Mouse (Mus musculus) ovary, postnatal 14 days (tissue): ENCODE measurements around the gene Snd1.

ENCODE experiments used
- DNase-seq: peaks from one replicate; pipeline ENCODE4 v3.0.0; 2022; ENCODE audit warnings: low spot score

The Snd1 gene

DNA sequence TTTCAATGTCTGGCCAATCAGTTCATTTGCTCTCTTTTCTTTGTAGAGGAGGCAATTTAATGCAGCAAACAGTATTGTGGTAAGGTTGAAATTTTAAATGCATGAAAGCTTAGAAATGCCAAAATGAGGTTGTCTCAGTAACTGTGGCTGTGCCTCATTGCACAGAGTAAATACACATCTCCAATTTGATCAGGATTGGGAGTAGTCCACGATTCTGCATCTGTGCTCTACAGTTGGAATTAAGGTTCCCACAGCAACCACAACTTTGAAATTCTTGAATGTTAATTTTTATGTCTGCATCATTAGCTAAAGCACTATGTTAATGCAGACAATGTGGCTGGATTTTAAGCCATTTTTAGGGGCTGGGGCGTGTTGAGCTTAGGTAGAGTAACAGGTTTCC, 72.0 kb downstream of the Snd1 start:
- no peak for DNase-seq

DNA sequence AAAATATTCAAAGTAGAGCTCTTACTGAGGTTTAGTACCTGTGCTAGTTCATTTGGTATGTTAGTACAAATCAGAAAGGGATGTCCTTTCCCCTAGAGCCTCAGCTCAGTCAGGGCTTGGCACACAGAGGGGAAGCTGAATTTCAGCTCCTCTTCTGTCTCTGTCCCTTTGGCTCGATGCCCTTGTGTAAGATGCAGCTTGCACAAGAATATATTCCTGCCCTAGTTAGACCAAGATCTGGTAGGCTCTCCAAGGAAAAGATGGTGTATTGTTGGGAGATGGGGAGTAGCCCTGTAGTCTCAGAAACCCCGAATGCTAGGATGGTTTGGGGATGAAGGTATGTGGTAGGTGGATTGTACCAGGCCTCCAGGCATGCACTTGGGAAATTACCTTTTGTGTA, 74.4 kb downstream of the Snd1 start:
- no peak for DNase-seq

DNA sequence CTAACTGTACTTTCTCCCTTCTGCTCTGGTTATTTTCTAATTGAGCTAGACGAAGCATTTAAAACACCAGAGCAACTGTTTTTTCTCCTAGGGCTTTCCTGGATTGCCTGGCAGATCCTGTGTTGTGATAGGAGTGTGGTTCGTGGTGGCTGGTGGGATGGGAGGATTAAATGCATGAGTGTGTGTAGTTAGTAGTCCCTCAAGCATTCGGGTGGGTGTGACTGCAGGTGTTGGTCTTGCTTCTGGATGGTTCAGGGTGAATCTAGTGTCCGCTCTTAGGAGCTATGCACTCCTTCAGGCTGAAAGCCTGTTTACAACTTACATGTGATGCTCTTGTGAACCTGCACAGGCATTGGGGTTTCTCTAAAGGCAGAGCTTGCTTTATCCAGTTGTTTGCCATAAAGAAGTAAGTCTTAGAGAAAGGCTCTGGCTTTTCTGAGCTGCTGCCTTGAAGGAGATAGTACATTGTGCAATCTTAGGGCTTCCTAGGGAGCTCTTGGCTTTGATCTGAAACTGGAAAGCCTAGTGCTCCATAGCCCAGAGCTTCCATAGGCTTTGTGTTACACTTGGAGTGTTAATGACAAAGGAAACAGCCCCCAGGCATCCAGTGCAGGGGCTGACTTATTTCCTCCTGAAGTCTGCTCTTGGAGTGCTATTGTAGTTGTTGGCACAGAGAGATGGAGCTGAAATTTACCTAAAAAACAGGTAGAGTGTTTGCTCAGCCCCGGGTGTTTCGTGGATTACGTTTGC, 75.5 kb downstream of the Snd1 start:
- DNase-seq = no peak

DNA sequence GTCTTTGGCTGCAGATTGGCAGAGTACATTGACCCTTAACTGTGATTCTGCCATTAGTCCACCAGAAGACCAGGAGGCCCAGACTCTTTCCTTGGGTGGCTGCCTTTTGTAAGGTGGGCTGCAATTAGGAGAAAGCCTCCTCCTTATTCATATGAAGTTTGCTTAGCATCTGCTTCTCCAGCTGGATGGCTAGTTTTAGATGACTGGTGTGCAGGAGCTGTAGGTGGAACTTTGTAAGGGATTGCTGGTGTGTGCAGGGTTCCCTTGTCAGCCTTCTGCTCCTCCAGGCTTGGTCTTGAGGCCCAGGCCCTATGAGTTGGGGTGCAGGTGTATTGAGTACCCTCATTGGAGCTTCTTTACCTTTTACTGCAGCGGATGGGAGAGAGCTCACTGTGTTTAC, 79.5 kb downstream of the Snd1 start:
- no peak for DNase-seq

DNA sequence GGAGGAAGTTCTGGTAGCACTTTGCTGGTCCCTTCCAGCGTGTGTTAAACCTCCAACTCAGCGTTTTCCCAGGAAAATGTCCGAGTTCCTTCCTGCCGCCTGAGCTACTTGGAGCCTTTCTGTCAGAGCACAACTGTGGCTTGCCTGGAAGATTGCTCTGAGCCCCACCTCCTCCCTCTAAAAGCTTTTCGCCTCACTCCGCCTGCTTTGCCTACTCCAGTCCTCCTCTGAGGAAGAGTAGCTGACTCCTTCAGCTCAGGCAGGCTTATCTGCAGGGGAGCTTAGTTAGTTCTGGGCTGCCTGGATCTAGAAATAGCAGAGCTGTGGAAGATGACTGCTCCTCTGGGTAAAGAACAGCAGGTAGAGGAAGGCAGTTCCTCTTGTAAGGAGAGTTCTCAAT, 80.1 kb downstream of the Snd1 start:
- DNase-seq = no peak

DNA sequence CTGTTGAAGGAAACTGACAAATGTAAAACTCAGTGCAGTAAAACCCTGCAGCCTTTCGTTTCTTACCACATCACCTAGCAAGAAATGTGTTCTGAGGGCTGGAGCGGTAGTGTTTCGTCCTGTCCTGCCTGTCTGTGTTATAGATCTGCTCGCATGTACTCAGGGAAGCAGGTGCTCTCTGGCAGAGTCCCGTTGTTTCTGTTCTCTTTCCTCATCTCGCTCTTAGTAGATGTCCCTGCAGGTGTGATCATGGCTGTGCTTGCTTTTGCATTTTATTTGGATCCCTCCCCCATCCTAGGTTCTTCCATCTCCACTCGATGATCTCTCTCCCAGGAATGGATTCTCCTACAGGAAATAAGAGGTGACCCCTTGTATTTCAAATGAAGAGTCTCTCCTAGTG, 80.5 kb downstream of the Snd1 start:
- no peak for DNase-seq

DNA sequence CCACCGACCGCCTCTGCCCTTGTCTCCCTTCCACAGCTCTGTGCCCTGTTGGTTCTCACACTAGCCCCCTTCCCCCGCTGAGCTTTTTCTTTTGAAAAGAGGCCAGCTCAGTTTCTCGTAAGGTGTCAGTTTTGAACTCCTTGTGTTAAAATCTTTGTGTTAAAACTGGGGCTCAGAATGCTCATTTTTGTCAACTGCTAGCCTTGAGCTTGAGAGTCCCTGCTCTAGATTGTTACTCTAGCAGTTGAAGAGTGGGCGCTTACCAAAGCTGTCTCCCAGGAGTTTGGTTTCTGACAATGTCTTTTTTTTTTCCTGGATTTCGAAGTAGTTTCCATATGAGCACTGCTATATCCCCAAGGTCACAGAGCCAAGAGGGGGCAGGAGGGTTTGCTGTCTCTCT, 82.8 kb downstream of the Snd1 start:
- DNase-seq = no peak

DNA sequence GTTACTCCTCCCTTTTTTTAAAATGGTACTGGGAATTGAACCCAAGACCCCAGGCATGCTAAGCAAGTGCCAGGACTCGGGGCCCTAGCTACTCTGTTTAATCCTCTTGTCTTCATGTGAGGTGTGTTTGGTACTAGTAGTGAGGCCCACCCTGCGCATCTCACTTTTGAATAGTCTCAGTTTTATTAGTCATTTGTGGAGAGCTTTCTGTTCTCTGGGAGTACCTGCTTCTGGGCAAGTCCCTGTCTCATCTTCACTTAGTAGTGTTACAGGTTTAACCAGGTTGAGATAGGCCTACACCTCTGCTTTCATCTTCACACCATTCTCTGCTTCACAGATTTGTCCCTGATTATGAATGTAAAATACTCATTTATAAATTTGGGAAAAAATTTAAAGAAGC, 84.5 kb downstream of the Snd1 start:
- no peak for DNase-seq

DNA sequence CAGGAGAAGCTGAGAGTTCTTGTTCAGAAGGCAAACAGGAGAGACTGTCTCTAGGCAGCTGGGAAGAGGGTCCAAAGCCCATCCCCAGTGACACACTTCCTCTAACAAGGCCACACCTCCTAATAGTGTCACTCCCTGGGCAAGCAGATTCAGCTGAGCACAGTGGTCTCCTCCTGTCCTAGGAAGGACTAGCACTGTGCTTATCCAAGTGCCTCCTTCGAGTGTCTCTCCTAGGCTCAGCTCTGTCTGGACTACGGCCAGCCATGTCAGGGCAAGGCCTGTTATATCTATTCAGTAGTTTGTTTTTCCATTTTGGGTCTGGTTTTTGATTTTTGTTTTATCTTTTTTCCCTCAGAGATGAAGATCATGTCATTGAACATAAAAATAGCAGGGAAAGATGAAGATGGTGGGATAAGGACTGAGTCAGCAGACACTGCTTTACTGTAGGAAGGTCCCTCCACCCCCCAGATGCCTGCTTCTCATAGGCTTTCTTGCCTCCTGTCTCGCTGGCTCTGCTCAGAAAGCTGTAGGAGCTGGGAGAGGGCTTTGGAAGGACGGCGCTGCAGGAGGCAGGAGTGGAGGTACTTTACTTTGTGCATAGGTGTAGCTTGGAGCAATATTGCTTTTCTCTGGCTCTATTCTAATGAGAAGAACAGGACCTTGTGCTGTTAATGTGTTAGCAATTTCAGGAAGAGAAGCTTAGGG, 86.5 kb downstream of the Snd1 start:
- DNase-seq = no peak

DNA sequence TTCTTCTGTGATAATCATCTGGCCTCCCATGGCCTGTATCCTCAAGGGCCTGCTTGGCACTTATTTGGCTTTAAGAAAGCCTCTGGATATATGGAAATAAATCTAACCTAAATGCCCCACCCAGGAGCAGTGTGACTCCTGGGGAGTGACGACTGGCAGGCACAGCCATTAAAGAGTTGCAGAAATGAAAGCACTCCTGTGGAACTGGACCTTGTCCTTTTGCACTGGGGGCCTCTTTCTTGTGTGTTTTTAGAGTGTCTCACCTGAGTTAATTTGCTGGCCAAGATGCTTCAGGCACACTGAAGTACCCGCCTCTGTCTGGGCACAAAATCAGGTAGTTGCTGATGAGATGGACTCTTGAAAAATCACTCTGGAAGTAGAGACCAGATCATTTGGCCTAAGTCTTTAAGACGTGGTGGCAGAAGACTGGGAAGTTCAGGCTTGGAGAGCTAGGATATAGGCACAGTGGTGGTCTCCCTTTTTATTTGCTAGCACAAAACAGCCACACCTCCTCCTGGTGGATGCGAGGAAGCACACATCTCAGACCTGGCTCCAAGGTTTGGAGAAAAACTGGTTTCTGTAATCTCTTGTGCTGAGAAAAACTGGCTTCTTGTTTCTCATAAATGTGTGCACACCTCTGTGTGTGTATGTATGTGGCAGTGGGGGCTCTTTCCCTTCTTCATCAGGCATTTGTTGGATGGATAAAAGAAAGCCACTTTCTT, 87.5 kb downstream of the Snd1 start:
- DNase-seq = no peak

DNA sequence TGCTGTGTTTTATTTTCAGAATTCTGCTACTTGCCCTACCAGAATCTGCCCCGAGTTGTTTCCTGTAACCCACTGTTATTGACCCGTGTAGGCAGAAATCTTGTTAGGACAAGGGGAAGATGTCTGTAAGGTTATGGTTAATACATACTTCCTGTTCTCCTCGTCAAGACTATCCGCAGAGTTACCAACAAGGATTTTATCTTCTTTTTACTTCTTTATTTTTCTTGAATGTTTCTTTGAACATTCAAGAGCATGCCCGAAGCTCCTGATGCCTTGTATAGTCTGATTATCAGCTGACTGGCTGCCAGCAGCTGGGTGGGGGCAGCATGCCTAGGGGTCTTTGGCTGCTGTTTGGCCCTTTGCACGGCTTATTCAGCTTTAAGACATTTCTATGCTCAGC, 93.0 kb downstream of the Snd1 start:
- no peak for DNase-seq

DNA sequence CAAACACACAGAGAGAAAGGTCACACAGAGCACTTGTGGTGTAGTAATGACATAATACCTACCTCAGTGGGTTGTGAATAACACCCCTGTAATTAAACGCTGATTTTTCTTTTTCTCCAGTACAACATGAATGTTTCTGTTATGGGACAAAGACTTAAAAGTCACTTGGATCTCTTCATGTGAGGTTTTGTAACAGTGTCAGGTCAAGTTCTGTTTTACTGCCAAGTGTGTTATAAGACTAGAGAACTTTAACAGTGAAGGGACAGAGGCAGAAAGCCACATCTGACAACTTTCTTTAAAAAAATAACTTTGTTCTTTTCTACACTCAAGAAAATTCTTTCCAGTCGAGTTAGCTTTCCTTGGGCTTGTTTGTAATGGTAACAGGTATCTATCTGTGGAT, 97.0 kb downstream of the Snd1 start:
- no peak for DNase-seq

DNA sequence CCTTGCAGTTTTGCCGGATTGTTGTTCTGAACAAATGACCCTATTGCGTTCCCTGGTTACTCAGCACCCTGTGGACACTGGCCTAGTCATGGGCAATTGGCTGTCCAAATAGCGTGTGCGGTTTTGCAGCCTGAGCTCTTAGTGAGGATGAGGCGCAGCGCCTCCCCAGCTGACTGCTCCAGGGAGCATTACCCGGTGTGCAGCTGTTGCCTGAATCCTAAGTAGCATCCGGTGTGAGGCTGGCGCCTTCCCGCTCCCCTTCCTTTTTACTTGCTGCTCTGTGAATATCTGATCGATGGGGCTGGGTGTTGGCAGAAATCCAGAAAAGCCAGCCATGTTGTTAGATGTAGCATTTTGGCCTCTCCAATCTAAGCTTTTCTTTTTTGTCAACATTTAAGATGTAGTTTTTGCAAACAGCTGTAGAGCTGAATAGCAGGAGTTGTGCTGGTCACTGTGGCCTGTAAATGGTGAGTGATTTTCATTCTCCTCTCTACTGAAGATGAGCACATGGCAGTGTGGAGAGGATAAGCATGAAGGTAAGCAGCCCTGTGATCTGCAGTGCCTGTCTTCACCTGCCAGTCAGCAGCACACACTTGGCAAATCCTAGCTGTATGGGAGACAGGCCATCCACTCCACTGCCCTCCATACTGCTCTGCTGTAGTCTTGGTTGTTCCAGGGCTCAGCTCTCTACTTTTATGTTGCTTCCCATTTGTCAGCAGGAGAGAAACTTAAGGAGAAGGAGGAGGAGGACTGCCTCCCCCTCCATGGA, 98.2 kb downstream of the Snd1 start:
- DNase-seq = peak; percentile 17

DNA sequence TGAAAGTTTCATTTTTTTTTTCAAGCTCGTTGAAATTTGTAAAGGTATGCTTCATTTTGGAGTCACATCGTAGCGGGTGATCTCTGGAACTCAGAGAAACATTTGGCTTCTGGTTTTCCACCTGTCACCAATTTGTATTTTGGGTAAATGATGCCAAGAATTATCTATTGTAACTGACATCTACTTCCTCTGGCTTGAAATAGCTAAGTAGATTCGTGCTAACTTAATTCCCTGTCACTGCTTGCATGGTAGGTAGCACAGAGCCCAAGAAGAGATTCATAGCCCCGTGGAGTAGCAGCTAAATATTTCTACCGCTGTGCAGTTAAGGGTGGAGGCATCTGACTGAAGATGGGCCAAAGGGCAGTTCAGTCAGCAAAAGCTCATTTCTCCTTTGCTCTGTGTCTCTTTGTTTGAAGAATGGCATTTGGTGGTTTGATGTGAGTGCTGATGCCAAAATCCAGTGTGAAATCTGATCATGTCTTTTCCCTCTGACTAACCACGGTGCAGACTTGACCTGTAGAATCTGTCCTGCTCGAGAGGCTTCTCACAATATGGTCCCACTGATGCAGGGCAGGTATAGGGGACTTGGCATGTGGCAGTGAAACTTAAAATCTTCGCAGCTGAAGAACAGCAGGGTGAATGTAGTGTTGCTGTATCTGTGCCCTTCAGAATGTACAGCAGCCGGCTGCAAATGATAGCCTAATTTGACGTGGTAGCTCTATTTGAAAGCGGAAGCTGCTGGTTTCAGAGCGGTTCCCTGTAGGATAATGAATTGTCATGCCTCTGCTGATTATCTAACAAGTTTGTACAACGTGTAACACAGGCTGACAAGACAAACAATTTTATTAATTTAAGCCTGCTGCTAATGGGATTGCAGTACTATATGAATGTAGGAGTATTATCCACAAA, 101.7 kb downstream of the Snd1 start:
- DNase-seq = no peak

DNA sequence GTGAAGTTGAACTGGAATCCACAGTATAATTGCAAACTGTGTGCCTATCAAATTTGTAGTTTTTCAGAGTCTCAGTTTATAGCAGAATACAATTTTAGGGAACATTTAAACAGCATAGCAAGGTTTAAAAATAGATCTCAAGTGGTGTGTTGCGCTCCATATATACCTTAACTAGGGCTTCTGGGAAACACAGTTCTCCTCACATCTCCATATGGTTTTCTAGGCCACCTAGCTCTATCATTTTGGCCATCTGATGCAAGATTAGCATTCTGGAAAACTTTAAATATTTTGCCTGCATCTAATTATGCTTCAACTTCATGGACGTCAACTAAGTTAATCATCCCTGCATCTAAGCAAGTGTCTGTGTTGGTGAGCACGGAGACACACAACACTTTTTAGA, 107.9 kb downstream of the Snd1 start:
- DNase-seq = no peak

DNA sequence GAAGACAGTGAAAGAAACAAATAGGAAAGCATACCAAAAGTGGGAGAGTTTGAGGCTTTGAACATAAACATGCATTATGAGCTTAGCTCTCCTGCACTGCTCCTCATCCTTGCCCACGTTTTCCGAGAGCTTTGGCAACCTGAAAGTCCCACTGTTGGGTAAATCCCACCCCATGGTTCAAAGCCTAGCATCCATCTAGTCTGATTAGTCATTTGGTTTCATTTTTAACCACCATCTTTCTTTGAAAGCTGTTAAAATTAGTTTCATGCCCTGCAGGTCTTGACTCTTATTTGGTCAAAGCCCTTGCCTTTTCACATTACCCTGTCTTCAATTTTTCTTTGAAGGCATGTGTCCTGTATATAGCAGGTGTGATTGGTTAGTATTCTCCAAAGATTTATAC, 108.5 kb downstream of the Snd1 start:
- no peak for DNase-seq

DNA sequence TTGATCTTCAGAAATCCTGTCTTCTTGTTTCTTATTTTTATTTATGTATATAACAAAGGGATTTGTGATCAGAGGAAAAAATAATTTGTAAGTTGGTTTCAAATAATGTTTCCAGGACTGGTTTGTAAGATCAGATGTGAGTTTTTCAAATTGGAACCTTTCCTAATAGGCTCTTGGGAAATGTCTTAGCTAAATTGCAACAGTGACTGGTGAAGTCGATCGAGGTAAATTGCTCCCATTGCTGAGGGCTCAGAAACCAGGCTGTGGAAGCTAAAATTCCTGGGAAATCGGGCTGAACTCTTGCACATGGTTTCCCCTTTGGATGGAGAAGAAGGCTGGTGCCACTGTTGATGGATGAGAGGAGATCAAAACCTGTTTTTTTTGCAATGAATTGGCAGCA, 111.9 kb downstream of the Snd1 start:
- no peak for DNase-seq

DNA sequence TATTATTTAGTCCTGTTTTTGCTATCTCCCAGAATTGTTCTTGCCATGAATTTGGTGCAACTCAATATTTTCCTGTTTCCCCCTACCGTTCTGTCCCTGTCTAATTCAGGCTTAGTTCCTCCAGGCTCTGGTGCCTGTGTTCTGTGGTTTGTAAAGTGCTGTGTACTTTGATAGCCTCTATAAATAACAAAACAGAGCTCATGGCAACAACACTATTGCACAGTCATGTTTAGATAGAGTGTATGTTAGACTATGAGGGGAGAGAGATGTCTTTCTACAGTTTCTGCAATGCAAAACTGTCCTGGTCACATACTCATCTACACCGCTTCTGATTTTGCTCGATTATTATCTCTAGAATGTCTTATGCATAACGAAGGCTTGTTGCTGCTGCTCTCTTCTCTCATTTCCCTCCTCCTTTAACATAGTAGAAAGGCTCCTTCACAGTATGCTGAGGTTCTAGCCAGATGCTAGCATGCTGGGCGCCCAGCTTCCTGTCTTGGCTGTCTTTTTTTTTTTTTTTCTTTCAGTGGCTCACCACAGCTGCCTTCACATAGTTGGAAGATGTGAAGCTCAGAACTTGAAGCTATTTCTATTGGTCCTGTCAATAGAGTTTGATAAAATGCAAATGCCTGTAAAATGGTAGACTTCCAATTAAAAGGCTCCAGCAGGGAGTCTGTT, 113.7 kb downstream of the Snd1 start:
- DNase-seq = no peak

DNA sequence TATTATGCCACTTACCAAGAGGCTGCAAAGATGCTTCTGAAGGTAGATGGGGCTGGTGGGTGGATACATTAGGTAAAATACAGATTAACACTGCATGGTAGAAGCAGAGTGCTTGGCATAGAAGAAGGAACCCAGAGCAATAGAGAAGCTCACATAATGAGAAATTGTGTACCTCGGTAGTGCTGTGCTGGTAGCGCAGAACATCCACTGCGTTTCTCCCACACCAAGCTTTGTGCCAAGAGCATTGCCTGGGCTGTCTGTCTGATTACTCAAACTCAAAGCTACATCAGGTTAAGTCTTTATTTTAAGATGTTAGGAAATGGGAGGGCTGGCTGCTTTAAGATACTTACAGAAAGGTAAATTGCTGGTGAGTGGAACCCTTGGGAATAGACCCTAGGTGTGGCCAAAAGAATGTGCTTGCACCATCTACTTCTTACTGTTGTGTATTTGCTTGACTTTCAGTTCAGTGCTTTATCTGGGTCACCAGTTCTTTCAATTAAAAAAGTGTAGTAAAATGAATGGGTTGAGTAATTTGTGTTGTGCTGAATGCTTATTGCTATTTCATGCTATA, 117.5 kb downstream of the Snd1 start:
- DNase-seq = no peak

DNA sequence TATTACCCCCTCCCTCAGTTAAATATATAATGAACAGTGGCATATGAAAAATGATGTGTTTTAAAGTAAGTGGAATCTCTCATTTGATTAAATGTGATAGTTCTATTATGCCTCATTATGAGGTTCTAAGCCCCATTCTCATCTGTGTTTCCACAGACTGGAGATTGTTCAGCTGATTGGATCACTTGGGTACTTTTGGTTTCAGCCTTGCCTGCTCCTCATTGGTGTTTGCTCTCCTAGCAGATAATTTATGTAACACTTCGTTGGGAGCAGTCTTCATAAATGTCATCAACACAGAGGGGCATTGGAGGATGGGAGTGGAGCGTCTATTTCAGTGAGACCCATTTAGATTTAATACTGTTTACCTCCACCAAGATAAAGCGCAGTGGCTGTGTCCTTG, 118.8 kb downstream of the Snd1 start:
- no peak for DNase-seq

DNA sequence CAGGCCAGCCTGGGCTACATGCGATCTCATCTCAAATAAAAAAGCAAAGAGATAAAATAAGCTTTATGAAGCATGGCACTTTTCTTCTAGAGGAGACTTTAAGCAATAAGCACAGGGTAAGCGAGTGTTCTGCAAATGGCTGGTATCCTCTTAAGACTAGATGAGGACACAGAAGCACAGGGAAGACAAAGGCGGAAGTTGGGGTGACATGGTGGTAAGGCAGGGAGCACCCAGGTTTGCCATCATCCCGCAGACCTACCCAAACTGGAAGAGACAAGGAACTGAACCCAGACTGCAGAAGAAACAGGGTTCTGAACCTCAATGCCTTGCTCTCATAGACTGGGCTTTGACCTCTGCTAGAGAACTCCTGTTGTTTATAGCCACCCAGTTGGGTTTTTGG, 119.8 kb downstream of the Snd1 start:
- DNase-seq = no peak
